Mouse (Mus musculus) kidney, adult 2 months (tissue): ENCODE data around the gene Ctsd. TPM values are rescaled to one million over a fixed set of nuclear protein-coding genes. Genes with fewer than 3 reads are reported as not detected.

Experiments used
- DNase-seq: peaks from one replicate; pipeline ENCODE4 v3.0.0; 2021
- H3K27ac ChIP-seq: fragments of 200-500 bp; 2 replicates; pipeline ENCODE4 v1.5.1; 2012; ENCODE audit warnings: low read depth, low read length, control low read depth, inconsistent platforms; ENCODE audit not compliant: insufficient read depth
- H3K27me3 ChIP-seq: fragments of 200-500 bp; replicated peaks from 2 replicates; pipeline ENCODE4 v1.6.1; 2012; ENCODE audit warnings: mild to moderate bottlenecking, moderate library complexity, low read length, inconsistent platforms; ENCODE audit not compliant: control insufficient read depth, insufficient read depth
- H3K36me3 ChIP-seq: fragments of 200-500 bp; 2 replicates; pipeline ENCODE4 v1.6.1; 2012; ENCODE audit warnings: mild to moderate bottlenecking, moderate library complexity, low read length, inconsistent platforms; ENCODE audit not compliant: control insufficient read depth, insufficient read depth
- H3K4me1 ChIP-seq: fragments of 200-500 bp; 2 replicates; pipeline ENCODE4 v1.6.1; 2011; ENCODE audit warnings: low read length; ENCODE audit not compliant: control insufficient read depth, insufficient read depth
- H3K4me3 ChIP-seq: fragments of 200-500 bp; 2 replicates; pipeline ENCODE4 v1.5.1; 2011; ENCODE audit warnings: mild to moderate bottlenecking, low read depth, low read length, control low read depth; ENCODE audit not compliant: insufficient read depth
- CTCF ChIP-seq: fragments of 200-500 bp; conservative IDR thresholded peaks from 2 replicates; pipeline ENCODE4 v1.5.1; 2011; ENCODE audit warnings: low read depth, mild to moderate bottlenecking, control low read depth, low read length, moderate library complexity, mixed read lengths; ENCODE audit not compliant: insufficient read depth, insufficient read length
- POLR2A ChIP-seq: fragments of 200-500 bp; IDR thresholded peaks from one replicate; pipeline ENCODE4 v1.6.1; 2011; ENCODE audit warnings: low read depth, low read length, control low read depth
- WGBS: fragments of 180-500 bp; shearing (Covaris S2); methylation state at CpG from one replicate; pipeline ENCODE4 v1.1.7; 2018; 5-methylcytosine and 5-hydroxymethylcytosine counted together
- polyA plus RNA-seq: library from polyadenylated mRNA; depleted of rRNA; stranded (reverse); fragments of >200 nt; gene quantifications from 2 replicates; pipeline ENCODE4 v1.2.3, GENCODE M21; 2012; rRNA removed

The Ctsd gene
- polyA plus RNA-seq = 830 and 897 TPM in 2 replicates

- peak within 1 kb of the TSS; percentile 95 for H3K4me3 ChIP-seq
- peak; percentile 99 for DNase-seq
- no peaks in the 10 kb centered on the region for H3K27me3 ChIP-seq
- TF ChIP-seq POLR2A (peak; percentile 84), CTCF (no peak)
- H3K27ac ChIP-seq = peak within 1 kb of the TSS; percentile 95
- peaks cover 4% of the 10 kb centered on the region; the same call in 1 of the 2 replicates for H3K4me1 ChIP-seq
- under 1% methylated on average over 55 of the region's 55 CpGs for WGBS
- H3K36me3 ChIP-seq = peaks cover 2% of the 10 kb centered on the region; the same call in 1 of the 2 replicates
Measured at GRCm38 (mm10) chr7:142387419-142388148, at the start of gene Ctsd. Ctsd (minus strand) TSS chr7:142388038.

GRCm38 (mm10) chr7:142437324-142437723 is 49.5 kb upstream of the Ctsd start:
- Histone ChIP-seq H3K4me3 (no peak overlapping the region), H3K27me3 (no peaks in the 10 kb centered on the region), H3K27ac (no peak overlapping the region), H3K4me1 (no peaks in the 10 kb centered on the region), H3K36me3 (no peaks in the 10 kb centered on the region)
- peak; percentile 60 for DNase-seq
- TF ChIP-seq POLR2A (no peak), CTCF (no peak; the same call in 1 of the 2 replicates)
- WGBS = 69% methylated on average over 5 of the region's 5 CpGs

- WGBS = 23% methylated on average over 4 of the region's 4 CpGs
- Histone ChIP-seq H3K4me1 (no peaks in the 10 kb centered on the region), H3K36me3 (no peaks in the 10 kb centered on the region), H3K27me3 (no peaks in the 10 kb centered on the region), H3K27ac (no peak overlapping the region), H3K4me3 (no peak overlapping the region)
- peak; percentile 66 for DNase-seq
- TF ChIP-seq CTCF (peak; percentile 84), POLR2A (no peak)
Measured at GRCm38 (mm10) chr7:142435524-142435923, 47.7 kb upstream of the Ctsd start.

- Histone ChIP-seq H3K27me3 (no peaks in the 10 kb centered on the region), H3K27ac (no peak within 1 kb of the TSS), H3K4me1 (no peaks in the 10 kb centered on the region), H3K36me3 (no peaks in the 10 kb centered on the region), H3K4me3 (no peak within 1 kb of the TSS)
- TF ChIP-seq CTCF = no peak
- no peak for TF ChIP-seq POLR2A
- no peak for DNase-seq
- WGBS = 81% methylated on average over 10 of the region's 10 CpGs
Measured at GRCm38 (mm10) chr7:142434137-142434865, 46.5 kb upstream of the Ctsd start, which contains the start of gene Syt8. Syt8 (plus strand) TSS chr7:142434850.

GRCm38 (mm10) chr7:142433623-142434022 is 45.8 kb upstream of the Ctsd start:
- WGBS = 46% methylated on average over 19 of the region's 19 CpGs
- no peak for TF ChIP-seq POLR2A
- TF ChIP-seq CTCF = no peak
- no peak overlapping the region for H3K27ac ChIP-seq
- no peaks in the 10 kb centered on the region for H3K4me1 ChIP-seq
- H3K27me3 ChIP-seq = no peaks in the 10 kb centered on the region
- H3K36me3 ChIP-seq = no peaks in the 10 kb centered on the region
- DNase-seq = no peak
- no peak overlapping the region for H3K4me3 ChIP-seq

GRCm38 (mm10) chr7:142431106-142431505 is 43.3 kb upstream of the Ctsd start:
- H3K4me3 ChIP-seq = no peak overlapping the region
- no peak for TF ChIP-seq CTCF
- no peak for TF ChIP-seq POLR2A
- no peaks in the 10 kb centered on the region for H3K4me1 ChIP-seq
- no peak for DNase-seq
- H3K27ac ChIP-seq = no peak overlapping the region
- WGBS = 79% methylated on average over 14 of the region's 14 CpGs
- no peaks in the 10 kb centered on the region for H3K36me3 ChIP-seq
- H3K27me3 ChIP-seq = no peaks in the 10 kb centered on the region

GRCm38 (mm10) chr7:142430160-142430678 is 42.4 kb upstream of the Ctsd start:
- no peaks in the 10 kb centered on the region for H3K4me1 ChIP-seq
- no peaks in the 10 kb centered on the region for H3K36me3 ChIP-seq
- no peak overlapping the region for H3K4me3 ChIP-seq
- H3K27me3 ChIP-seq = no peaks in the 10 kb centered on the region
- WGBS = 33% methylated on average over 12 of the region's 12 CpGs
- no peak overlapping the region for H3K27ac ChIP-seq
- no peak for TF ChIP-seq CTCF
- TF ChIP-seq POLR2A = no peak
- DNase-seq = no peak
